Mouse (Mus musculus): ENCODE measurements around the gene Wnt3a.
A peak's percentile ranks its signal among the peaks of the same experiment; 100 is the strongest.

DNA sequence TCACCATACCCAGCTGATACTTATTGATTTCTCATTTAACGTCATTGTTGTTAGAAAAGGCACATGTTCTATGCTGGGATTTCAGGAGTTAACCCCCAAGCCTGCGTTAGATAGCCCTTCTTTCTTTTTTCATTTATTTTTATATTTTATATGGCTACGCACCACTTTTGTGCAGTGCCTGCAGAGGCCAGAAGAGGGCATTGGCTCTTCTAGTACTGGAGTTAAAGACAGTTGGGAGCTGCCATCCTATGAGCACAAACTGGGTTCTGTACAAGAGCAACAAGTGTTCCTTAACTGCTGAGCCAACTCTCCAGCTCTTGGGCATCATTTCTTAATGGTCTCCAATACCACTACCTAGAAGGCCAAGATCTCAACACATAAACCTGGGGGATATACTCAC is 9.6 kb upstream of the Wnt3a start:
- peak; percentile 74 for TF ChIP-seq CTCF (IDR thresholded peaks at IDR 0.05; ENCODE audit: low read depth)
- no peak for TF ChIP-seq EP300 (optimal IDR thresholded peaks at IDR 0.05)
